Mouse (Mus musculus) naive thymus-derived CD4-positive, alpha-beta T cell, adult 2 months (primary cell): Measurements from ENCODE around the gene Ncbp1.

Source experiments
- DNase-seq: peaks from one replicate; pipeline ENCODE4 v3.0.0-alpha.2; 2011; ENCODE audit warnings: low read depth

The Ncbp1 gene

DNA sequence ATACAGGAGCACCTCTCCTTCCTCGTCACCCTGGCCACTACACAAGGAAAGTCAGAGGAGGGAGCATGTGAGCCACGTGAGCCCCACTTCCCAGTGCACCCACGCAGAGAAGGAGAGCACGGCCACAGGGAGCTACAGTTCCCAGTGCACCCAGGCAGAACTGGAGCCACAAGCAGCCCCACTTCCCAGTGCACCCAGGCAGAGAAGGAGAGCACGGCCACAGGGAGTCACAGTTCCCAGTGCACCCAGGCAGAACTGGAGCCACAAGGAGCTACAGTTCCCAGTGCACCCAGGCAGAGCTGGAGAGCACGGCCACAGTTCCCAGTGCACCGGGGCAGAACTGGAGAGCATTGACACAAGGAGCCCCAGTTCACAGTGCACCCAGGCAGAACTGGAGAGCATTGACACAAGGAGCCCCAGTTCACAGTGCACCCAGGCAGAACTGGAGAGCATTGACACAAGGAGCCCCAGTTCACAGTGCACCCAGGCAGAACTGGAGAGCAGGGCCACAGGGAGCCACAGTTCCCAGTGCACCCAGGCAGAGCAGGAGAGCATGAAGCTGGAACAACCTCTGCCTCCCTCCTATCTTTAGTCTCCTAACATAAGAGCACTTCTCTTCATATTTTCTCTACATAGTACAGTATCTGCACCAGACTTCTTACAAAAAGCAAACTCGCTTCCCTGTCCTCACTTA, 9.0 kb upstream of the Ncbp1 start:
- no peak for DNase-seq

- DNase-seq, result peak; percentile 77
These were observed 8.2 kb upstream of the Ncbp1 start for GRCm38 (mm10) chr4:46130221-46130620.

DNA sequence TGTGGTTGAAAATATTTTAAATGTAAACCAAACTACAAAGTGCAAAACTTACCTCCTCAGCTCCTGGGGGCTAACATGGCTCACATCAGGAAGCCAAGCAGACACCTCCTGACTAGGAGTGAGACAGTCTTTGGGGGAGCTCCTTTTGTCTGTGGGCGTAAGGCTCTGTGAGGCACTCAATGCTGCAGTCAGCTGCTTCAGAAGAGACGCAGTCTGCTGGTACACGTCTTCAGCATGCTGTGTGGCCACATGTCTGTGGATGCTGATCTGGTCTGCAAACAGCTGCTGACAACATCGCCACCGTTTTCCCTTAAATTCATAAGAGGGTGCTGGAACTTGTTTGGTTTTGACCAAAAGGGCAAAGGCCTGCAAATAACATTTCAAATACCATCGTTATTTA, 6.6 kb upstream of the Ncbp1 start:
- no peak for DNase-seq

DNA sequence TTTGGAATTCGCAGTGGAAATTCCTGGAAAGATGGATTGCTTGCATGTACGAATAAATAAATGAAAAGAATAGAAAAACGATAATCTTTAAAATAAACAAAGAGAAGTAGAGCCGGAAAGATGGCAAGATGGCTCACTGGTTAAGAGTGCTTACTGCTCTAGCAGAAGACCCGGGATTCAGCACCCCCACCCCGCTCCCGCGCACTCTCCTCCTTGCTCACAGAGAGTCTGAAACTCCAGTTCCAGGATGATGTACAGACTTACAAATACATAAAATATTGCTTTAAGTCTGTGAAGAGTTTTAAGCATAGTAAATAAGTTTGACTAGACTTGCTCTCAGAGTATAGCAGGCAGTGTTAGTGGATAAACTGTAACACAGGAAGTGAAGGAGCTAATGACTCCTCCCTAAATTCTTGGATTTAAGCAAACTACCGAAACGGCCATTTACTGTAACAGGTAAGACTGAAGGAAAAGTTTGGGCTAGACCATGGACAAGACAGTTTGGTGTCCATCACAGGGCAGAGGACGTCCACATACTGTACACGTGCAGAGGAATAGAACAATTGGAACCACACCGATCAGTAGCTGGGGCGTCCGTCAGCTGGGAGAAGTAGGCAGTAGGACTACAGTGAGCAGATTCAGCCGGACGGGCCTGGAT, 655 bp upstream of the Ncbp1 start:
- DNase-seq, result no peak

- DNase-seq, result peak; percentile 57
These were observed 5.9 kb downstream of the Ncbp1 start for GRCm38 (mm10) chr4:46144323-46144722.

- no peak for DNase-seq
These were observed 8.5 kb downstream of the Ncbp1 start for GRCm38 (mm10) chr4:46146881-46147280.

- DNase-seq, result peak; percentile 84
These were observed 13.6 kb downstream of the Ncbp1 start for GRCm38 (mm10) chr4:46151903-46152544.

- peak; percentile 26 for DNase-seq
These were observed 25.6 kb downstream of the Ncbp1 start for GRCm38 (mm10) chr4:46164027-46164426.

- DNase-seq, result no peak
These were observed 27.4 kb downstream of the Ncbp1 start for GRCm38 (mm10) chr4:46165831-46166230.

GRCm38 (mm10) chr4:46171761-46172160, 33.3 kb downstream of the Ncbp1 start:
- DNase-seq, result no peak

- no peak for DNase-seq
These were observed 37.9 kb downstream of the Ncbp1 start for GRCm38 (mm10) chr4:46176313-46176712.

DNA sequence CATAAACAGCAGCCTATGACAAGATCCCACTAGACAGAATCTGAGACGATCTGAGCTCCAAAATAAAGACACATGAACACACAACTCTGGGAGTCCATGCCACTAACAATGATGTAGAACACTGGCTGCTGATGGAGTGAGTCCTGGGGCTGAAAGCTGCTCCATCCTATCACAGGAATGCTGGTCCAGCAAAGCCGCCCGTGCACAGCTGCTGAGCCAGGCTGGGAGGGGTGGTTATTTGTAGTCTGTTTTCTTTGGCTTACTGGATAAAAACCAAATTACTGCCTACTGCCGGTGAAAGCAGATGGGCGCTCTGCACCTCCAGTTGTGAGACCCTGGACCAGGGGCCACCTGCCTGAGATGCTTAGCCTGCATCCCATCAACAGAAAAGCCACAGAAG, 38.6 kb downstream of the Ncbp1 start:
- no peak for DNase-seq

GRCm38 (mm10) chr4:46177496-46177895, 39.1 kb downstream of the Ncbp1 start:
- DNase-seq, result no peak

- no peak for DNase-seq
These were observed 42.8 kb downstream of the Ncbp1 start for GRCm38 (mm10) chr4:46181168-46181567.

GRCm38 (mm10) chr4:46182181-46182580, 43.8 kb downstream of the Ncbp1 start:
- peak; percentile 58 for DNase-seq

DNA sequence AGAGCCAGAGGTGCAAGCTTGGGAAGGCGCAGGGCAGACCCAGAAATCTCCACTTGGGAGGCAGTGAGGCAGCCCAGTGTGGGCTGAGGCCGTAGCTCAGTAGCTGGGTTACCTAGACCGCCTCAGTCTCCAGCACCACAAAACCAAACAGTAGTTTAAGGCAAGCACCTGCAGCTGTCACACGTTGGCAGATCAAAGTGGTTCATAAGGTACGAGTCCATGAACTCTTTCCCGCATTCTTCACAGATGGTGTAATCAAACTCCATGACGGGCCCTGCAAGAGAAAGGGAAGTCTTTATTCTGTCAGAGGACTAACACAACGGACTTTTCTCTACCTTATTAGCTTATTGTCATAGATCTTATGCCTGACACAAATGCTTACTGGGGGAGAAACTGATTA, 47.0 kb downstream of the Ncbp1 start:
- DNase-seq, result no peak

DNA sequence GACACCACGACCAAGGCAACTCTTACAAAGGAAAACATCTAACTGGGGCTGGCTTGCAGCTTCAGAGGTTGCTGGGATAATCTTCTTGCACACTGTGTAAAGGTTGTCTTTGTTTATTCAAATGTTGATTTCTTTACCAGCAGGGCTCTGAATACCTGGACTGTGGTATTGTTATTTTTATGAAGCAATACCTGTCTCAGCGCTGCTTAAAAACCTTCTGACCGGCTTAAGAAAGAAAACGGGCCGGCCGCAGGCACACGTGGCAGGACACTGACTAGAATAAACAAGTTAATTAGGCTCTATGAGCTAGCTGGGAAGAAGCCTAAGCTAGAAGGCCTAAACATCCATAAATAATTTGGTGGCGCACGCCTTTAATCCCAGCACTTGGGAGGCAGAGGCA, 47.5 kb downstream of the Ncbp1 start:
- DNase-seq, result no peak

GRCm38 (mm10) chr4:46186466-46186865, 48.1 kb downstream of the Ncbp1 start:
- no peak for DNase-seq

GRCm38 (mm10) chr4:46192011-46192410, 53.6 kb downstream of the Ncbp1 start:
- DNase-seq, result peak; percentile 44

DNA sequence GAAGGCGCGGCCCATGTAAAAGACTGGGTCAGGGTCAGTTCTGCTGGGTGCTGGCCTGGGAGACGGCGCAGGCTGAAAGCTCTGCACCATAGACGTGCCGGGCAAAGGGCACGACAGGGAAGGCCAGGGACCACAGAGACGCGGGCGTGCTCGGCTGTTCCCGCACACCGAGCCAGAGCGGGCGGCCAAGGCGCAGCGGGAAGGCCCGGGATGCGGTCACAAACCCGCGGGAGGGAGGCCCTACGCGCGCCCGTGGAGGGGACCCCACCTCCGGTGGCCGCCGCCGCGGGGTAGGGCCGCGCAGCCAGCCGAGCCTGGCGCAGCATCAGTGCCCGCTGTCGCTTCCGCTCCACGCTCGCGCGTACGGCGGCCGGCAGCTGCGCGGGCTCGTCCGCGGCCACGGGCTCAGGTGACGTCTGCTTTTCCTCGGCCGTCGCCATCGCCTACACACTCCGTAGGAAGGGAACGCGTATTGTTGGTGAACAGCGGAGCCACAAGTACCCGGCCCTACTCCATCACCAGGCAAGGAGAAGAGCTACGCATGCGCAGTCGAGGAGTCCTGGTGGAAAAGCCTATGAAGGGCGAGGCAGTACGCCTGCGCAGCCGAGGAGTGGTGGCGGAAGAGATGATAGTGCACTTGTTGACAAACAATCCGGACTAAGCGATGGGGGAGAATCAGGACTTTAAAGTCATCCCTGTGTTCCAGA, 57.5 kb downstream of the Ncbp1 start, which contains the start of gene Xpa:
Xpa (minus strand) TSS at position 531 of the 707 bp plus-strand sequence.
- DNase-seq, result peak; percentile 99

GRCm38 (mm10) chr4:46196513-46196912, 58.1 kb downstream of the Ncbp1 start:
- DNase-seq, result no peak

DNA sequence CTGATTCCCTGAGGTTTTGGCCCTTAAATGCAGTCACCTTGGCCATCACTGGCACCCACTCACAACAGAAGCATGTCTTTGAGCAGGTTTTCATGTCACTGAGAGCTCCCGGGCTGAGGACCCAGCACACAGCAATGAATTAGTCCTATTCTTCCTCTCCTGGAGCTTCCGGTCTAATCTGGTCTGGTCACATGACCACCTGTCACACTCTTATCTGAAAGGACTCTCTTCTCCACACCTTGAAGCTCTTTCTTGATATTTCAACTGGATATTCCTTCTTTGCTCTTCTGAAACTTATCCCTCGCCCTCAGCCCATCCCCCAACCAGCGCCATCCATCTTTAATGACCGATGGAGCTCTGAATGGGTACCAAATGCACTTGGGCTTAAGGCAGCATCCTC, 59.7 kb downstream of the Ncbp1 start:
- DNase-seq, result no peak
